Mouse (Mus musculus) embryo, embryonic 11.5 days (tissue): Measurements from ENCODE around the gene Ciz1.

Experiments used
- DNase-seq: peaks from one replicate; pipeline ENCODE4 v3.0.0-alpha.2; 2012; ENCODE audit warnings: low read depth, low spot score

The Ciz1 gene

GRCm38 (mm10) chr2:32319586-32320580, 32.2 kb upstream of the Ciz1 start:
- DNase-seq, result peak; percentile 66

GRCm38 (mm10) chr2:32320721-32321120, 31.4 kb upstream of the Ciz1 start:
- no peak for DNase-seq

GRCm38 (mm10) chr2:32321591-32322298, 30.4 kb upstream of the Ciz1 start:
- DNase-seq, result no peak

- DNase-seq, result no peak
Measured at GRCm38 (mm10) chr2:32322754-32323741, 29.1 kb upstream of the Ciz1 start.

- no peak for DNase-seq
Measured at GRCm38 (mm10) chr2:32324322-32324721, 27.8 kb upstream of the Ciz1 start.

GRCm38 (mm10) chr2:32325342-32325741, 26.8 kb upstream of the Ciz1 start:
- DNase-seq, result no peak

GRCm38 (mm10) chr2:32327200-32327599, 24.9 kb upstream of the Ciz1 start:
- no peak for DNase-seq

- DNase-seq, result no peak
Measured at GRCm38 (mm10) chr2:32328911-32329460, 23.1 kb upstream of the Ciz1 start.

- no peak for DNase-seq
Measured at GRCm38 (mm10) chr2:32329531-32329930, 22.6 kb upstream of the Ciz1 start.

GRCm38 (mm10) chr2:32332159-32332558, 20.0 kb upstream of the Ciz1 start:
- DNase-seq, result no peak

- no peak for DNase-seq
Measured at GRCm38 (mm10) chr2:32335888-32336287, 16.2 kb upstream of the Ciz1 start.

GRCm38 (mm10) chr2:32339912-32340642, 12.1 kb upstream of the Ciz1 start:
- DNase-seq, result no peak

- DNase-seq, result no peak
Measured at GRCm38 (mm10) chr2:32340836-32341633, 11.1 kb upstream of the Ciz1 start.

- DNase-seq, result no peak
Measured at GRCm38 (mm10) chr2:32341634-32341939, 10.5 kb upstream of the Ciz1 start.

GRCm38 (mm10) chr2:32342039-32342438, 10.1 kb upstream of the Ciz1 start:
- no peak for DNase-seq

GRCm38 (mm10) chr2:32342539-32343350, 9.4 kb upstream of the Ciz1 start:
- no peak for DNase-seq

- no peak for DNase-seq
Measured at GRCm38 (mm10) chr2:32343351-32343671, 8.8 kb upstream of the Ciz1 start.

GRCm38 (mm10) chr2:32344056-32344455, 8.1 kb upstream of the Ciz1 start:
- DNase-seq, result no peak
